Mouse (Mus musculus): ENCODE data around the gene Atp1b2. TPM values are rescaled to one million over a fixed set of nuclear protein-coding genes. Genes with fewer than 3 reads are reported as not detected.

The Atp1b2 gene
- total RNA-seq, 2 experiments from 2014 or later: 227 to 249 TPM

DNA sequence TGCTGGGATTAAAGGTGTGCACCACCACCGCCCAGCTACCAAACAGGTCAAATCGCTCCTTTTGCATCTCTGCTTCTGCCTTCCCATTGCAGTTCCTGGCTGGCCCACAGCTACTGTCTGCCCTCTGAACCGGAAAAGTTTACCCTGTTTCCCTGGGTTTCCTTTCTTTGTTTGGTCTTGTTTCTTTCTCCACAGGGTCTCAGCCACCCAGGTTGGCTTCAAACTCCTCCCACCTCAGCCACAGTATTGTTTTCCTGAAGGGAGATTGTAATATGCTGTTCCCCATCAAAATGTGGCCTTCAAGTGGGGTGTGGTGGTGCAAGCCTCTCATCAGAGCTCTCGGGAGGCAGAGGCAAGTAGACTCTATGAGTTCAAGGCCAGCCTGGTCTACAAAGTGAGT lies 54.4 kb downstream of the Atp1b2 start:
- no peak for DNase-seq (ENCODE audit: low spot score in 2 of 2)

Small RNA genes lying within 50 kb of the gene (microRNA-seq; reads per million reads assigned to microRNA genes)
- gene Mir467f: not detected

Other genes with a start within 250 kb of the Atp1b2 start
- gene Chd3, start 236.5 kb downstream of the Atp1b2 start, total RNA-seq (2021): 10 to 100 TPM; 73.0 to 80.8 TPM
- 10 to 100 TPM; 63.8 to 76.3 TPM for gene Naa38, start 210.5 kb downstream of the Atp1b2 start, total RNA-seq (2021)
- 10 to 100 TPM; 21.1 to 26.4 TPM for gene Cyb5d1, start 210.3 kb downstream of the Atp1b2 start, total RNA-seq (2021)
- gene Tmem88, start 207.7 kb downstream of the Atp1b2 start, total RNA-seq (2021): 10 to 100 TPM; 16.9 to 17.4 TPM
- gene Kdm6b, start 192.3 kb downstream of the Atp1b2 start, total RNA-seq (2021): 10 to 100 TPM; 51.2 to 59.4 TPM
- under 1 TPM; 0.47 to 0.93 TPM for gene Dnah2, start 56.8 kb downstream of the Atp1b2 start, total RNA-seq (2021)
- gene Efnb3, start 45.7 kb downstream of the Atp1b2 start, total RNA-seq (2021): 1 to 10 TPM; 1.9 to 2.7 TPM
- gene Wrap53, start 25.7 kb downstream of the Atp1b2 start, total RNA-seq (2021): 1 to 10 TPM; 6.8 to 7.9 TPM
- 10 to 100 TPM; 51.1 to 51.9 TPM for gene Trp53, start 25.6 kb downstream of the Atp1b2 start, total RNA-seq (2021)
- not detected for gene Shbg, start 12.0 kb upstream of the Atp1b2 start, total RNA-seq (2021)
- gene Sat2, start 16.1 kb upstream of the Atp1b2 start, total RNA-seq (2021): 1 to 10 TPM; 7.8 to 8.8 TPM
- 10 to 100 TPM; 90.3 to 94.0 TPM for gene Fxr2, start 27.0 kb upstream of the Atp1b2 start, total RNA-seq (2021)
- gene Sox15, start 49.4 kb upstream of the Atp1b2 start, total RNA-seq (2021): not detected
- 10 to 100 TPM; 31.6 to 33.0 TPM for gene Mpdu1, start 56.7 kb upstream of the Atp1b2 start, total RNA-seq (2021)
- 10 to 100 TPM; 13.1 to 14.0 TPM for gene Cd68, start 60.2 kb upstream of the Atp1b2 start, total RNA-seq (2021)
- gene Eif4a1, start 66.5 kb upstream of the Atp1b2 start, total RNA-seq (2021): 100 to 1,000 TPM; 295 to 317 TPM
- 10 to 100 TPM; 43.5 to 45.9 TPM for gene Senp3, start 76.1 kb upstream of the Atp1b2 start, total RNA-seq (2021)
- 1 to 10 TPM; 1.0 to 2.9 TPM for gene Tnfsf13, start 79.8 kb upstream of the Atp1b2 start, total RNA-seq (2021)
- 10 to 100 TPM; 22.3 to 22.9 TPM for gene Tnfsf12, start 89.9 kb upstream of the Atp1b2 start, total RNA-seq (2021)
- gene Tnfsfm13, start 90.2 kb upstream of the Atp1b2 start, total RNA-seq (2021): 1 to 10 TPM; 4.3 to 4.6 TPM
- gene Polr2a, start 152.7 kb upstream of the Atp1b2 start, total RNA-seq (2021): 10 to 100 TPM; 66.4 to 72.2 TPM
- gene Slc35g3, start 156.0 kb upstream of the Atp1b2 start, total RNA-seq (2021): under 1 TPM in 1 of 2 experiments, not detected in 1; 0.25 TPM
- 10 to 100 TPM; 26.7 to 30.5 TPM for gene Zbtb4, start 160.0 kb upstream of the Atp1b2 start, total RNA-seq (2021)
- 100 to 1,000 TPM in 1 of 2 experiments, 10 to 100 TPM in 1; 95.1 to 110 TPM for gene Chrnb1, start 190.0 kb upstream of the Atp1b2 start, total RNA-seq (2021)
- gene Fgf11, start 195.9 kb upstream of the Atp1b2 start, total RNA-seq (2021): 10 to 100 TPM; 10.1 to 13.8 TPM
- gene Tmem102, start 199.7 kb upstream of the Atp1b2 start, total RNA-seq (2021): not detected
- not detected for gene Gm39566, start 209.4 kb upstream of the Atp1b2 start, total RNA-seq (2021)
- not detected for gene Spem2, start 212.5 kb upstream of the Atp1b2 start, total RNA-seq (2021)
- under 1 TPM in 1 of 2 experiments, not detected in 1; 0.34 TPM for gene Spem1, start 216.2 kb upstream of the Atp1b2 start, total RNA-seq (2021)
- 10 to 100 TPM; 22.3 to 23.2 TPM for gene Nlgn2, start 231.8 kb upstream of the Atp1b2 start, total RNA-seq (2021)
- 100 to 1,000 TPM in 1 of 2 experiments, 10 to 100 TPM in 1; 97.5 to 141 TPM for gene Tmem256, start 232.6 kb upstream of the Atp1b2 start, total RNA-seq (2021)
- 10 to 100 TPM; 39.3 to 41.4 TPM for gene Plscr3, start 240.4 kb upstream of the Atp1b2 start, total RNA-seq (2021)